Mouse (Mus musculus) urinary bladder, adult 18-20 months (tissue): ENCODE measurements at regions not wholly inside any gene's neighbourhood (a gene's known extent, or its start where the extent isn't known, plus 50 kb on each side); places are given as distances from the start of the nearest gene placed in this dataset.

Source experiments
- DNase-seq, 2 experiments: peaks; one replicate each; pipeline ENCODE4 v3.0.0; 2022; ENCODE audit warnings: low spot score in 2 of 2, mixed read lengths in 2 of 2

DNA sequence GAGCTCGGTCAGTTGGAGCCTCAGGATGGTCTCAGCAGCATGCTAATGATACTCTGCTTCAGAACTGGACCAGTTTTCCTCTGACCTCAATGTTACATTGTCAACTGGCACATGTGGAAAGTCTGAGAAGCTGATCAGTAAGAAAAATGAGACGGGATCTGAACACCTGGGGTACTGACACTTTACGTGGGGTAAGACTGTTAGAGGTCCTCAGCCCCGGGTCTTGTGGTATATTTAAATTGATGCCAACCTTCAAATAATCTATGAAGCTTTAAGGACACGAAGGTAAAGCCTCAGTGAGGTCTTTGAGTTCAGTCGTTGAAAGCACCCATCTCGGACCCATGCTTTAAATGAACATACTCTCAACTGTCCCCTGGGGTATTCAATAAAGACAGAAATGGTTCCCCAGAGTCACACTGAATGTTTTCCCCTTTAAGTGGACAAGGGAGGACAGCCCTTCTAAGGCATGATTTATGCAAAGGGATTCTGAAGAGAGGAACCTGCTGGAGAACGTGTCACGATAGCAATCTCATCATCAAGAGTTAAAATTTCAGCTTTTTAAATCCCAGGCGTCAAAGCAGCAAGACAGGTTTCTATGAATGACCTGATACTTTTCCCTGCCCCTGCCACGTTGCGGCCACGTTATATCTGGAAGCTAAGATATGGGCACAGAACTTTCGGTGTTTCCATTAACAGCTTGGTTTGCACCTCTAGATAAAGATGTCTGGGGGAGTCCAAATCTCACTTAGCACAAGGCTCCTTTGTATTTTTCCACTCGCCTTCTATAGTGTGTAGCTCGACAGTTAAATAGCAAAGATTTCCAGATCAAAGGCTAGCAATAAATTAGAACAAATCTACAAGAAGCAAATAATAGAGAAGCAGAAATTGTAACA lies 76.7 kb upstream of the Atp2b1 start:
- DNase-seq, result no peak

DNA sequence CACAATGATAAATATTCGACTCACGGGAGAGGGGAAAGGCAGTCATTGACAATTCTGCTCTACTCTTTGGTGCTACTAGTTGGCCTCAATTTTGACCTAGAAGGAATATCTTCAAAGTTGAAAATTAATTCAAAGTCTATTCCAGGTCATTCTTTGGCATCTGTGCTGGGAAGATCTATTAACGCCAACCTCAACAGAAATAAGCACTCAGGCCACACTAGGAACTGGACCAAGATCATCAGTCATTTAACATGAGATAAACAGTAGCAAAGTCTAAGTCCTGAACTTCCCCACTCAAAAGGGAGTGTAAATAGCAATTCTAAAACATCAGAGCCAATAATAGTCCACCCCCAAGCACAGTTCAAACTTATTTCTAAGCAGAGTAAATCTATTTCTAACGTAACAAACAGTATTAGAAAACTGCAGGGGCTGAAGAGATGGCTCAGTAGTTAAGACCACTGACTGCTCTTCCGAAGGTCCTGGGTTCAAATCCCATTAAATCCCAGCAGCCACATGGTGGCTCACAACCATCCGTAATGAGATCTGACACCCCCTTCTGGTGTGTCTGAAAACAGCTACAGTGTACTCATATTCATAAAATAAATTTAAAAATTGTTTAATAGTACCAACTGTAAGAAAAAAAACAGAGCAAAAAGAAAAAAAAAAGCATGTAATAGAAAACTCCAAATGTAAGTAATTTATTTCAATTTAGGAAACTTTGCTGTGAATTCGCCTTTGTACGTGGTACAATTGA lies 75.1 kb upstream of the Atp2b1 start:
- DNase-seq, result no peak

DNA sequence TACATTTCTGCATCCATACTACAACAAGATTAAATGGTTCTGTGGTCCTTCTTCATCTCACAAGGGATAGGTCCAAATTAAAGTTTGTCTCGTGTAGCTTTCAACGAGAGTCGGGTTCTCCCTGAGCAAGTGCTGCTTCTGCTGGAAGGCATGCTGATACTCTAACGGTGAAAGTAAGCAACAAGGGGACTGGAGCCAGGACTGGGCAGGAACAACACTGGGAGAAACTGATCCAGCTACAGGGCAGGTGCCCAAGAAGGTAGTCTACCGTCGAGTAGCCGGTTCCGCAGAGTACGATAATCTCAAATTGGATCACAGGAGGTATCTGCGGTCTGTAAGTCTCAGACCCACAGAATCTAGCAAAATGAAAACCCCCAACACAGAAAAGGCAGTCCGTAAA lies 74.2 kb upstream of the Atp2b1 start:
- no peak for DNase-seq

DNA sequence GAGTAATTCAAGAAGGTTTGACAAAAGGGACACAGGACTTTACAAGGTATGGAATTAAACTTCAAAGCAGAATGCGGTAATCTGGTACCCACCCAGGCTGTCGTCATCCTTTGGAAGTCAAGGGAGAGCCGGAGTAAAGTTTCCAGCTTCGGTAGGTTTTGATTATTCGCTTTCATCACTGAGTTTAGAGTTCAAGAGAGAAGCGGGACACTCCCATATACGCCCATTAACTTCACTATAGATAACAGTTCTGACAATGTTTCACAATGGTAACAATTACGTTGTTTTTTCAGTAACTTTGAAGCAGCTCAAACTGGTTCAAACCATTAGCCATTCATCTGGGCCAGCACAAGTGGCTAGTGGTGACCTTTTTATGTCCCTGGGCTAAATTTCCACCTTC lies 73.8 kb upstream of the Atp2b1 start:
- no peak for DNase-seq

DNA sequence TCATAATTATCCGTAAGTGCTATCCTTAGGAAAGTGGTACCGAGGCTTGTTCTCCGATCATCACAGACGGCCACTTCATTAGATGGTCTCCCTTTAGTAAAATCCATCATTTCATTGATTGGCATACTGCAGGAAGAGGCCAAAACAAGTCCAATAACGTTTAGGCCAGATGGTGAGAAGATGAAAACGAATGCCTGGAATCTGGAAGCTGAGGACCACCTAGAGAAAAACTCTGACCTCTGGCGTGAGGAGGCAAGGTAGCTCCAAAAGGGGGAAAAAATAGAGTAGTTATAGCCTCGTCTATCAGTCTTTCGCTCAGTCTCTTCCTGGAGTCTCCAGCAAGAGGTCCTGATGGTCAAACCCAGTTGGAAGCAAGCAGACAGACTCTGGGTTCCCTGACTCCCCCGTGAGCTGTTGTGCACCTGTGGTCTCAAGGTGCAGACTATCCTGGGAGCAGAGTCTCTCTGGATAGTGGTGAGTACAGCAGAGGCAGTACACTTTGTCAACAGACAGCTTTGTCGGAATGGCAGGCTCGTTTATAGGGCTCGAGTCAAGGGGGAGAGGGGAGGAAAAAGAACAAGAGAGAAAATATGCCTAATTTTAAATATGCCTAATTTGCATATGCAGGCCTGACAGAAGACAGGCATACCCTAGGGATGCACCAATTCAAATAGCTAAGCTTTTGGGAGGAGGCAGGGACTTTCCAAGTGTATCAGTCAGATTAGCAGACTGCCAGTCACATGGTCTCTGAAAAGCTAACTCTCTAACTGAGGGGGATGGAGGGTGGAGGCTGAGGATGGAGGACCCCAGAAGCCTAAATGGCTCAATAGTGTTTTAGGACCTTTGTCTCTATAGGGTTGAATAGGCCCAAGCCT lies 73.0 kb upstream of the Atp2b1 start:
- DNase-seq, result no peak

DNA sequence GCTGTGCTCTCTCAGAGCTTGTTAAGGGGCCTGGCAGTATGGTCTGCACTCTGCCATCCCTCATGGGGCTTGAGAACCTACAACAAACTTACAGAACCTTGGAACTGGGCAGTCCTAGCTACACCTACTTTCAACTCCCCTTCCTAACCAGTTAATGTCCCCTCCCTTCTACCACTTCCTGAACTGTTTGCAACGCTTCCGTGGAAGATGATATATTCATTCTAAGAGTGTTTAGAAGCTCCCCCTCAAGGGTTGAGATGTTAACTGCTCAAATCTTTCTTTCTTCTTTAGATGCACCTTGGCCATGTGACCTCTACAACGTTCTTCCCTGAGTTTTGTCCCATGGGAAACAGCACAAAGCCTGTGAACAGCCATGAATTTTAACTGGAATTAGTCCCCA lies 72.3 kb upstream of the Atp2b1 start:
- DNase-seq, result no peak

DNA sequence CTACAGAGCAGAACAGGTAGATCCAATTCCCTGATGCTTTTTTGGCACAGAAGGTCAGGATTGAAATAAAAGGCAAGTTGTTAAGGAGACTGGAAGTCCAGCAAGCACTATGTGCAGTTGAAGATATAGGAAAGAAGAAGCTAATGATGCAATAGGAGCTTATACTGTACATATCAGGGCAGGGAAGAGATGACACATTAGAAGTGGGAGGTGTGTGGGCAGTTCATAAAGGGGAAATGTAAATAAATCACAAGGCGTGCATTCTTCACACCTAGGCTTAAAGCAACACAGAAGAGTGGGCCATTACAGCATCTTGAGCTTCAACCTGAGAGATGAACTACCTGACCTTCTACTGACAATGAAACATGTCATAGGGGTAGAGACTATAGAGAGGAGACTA lies 71.5 kb upstream of the Atp2b1 start:
- no peak for DNase-seq

DNA sequence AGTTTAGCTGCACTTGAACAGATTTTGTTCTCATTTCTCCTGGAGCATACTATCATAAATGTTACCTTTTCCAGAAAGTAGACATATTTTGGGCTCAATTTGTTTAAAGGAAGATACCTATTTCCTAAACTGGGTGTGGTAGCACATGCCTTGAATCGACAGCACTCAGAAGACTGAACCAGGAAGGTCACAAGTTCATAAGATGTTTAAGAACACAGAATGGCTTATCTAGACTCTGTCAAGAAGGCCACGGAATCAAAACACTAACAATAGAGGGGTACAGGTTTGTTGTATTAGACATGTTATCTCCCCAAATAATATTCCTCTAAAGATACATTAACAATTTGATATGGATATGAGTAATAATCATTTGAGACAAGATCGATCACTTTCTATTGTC lies 64.4 kb upstream of the Atp2b1 start:
- DNase-seq, result no peak

DNA sequence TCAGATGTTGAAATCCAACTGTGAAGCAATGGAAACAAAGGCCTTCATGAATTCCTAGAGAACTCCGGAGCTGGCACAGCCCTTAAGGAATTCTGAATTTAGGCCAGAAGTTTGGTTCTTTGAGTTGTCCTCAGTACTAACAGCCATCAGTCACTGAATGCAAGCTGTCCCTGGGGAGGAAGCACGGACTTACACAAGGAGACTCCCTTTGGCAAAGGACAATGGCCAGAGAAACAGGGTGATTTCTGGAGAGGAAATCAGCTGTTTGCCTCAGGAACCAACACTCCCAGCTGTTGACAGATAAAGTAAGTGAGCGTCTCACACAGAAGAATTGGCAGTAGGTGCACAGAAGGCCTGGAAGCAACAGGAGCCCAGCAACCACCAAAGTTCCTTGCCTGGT lies 56.8 kb upstream of the Atp2b1 start:
- DNase-seq, result no peak

DNA sequence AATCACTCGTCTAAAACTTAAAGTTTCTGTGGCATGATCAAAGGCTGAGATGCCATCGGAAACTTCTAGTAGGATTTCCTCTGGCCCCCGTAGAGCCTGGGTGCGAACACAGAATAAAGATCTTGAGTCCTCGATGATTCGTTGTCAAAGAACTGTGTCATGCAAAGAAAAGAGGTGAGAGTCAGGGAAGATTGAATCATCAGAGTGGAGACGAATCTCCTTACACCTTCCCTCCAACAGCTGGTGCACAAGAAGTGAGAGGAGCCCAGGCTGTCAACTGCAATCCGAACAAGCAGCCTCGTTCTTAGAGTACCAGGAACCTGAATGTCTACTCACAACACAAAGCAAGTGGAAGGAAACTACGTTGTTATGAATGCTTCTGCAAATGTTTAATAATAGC lies 52.7 kb upstream of the Atp2b1 start:
- DNase-seq, result no peak

DNA sequence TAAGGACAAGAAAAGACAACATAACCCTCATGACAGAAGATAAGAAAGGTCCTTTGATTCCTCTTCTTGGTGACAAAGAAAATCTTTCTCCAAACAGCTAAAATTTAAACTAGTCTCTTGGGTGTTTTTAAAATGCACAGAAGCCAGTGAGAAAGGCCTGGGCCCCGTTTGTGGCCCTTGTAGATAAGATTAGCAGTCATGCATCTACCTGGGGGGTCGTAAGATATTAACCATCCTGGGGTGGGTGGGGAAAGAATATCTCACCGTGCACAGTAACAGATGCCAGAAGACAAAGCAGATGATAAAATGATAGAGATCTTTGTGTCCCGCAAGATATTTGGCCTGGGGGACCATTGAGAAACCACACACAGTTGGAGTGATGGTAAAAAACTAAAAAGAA lies 51.5 kb upstream of the Atp2b1 start:
- DNase-seq, result no peak

DNA sequence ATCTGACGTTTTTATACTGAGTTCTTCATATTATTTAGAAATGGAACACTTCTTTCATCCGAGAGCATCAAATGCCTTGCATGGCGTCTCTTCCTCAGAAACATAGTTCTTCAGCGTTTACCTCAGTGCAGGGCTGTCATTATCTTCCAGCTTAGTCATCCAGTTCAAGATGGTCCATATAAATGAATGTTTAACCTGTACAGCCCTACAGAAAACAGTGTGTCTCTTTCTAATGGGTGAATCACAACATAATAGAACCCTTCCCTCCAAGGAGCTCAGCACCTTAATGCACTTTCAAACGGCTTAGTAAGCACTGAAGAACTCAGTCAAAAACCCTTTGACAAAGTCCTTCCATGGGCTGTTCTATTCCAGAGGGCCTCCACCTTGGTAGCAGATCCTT lies 49.8 kb upstream of the Atp2b1 start:
- DNase-seq, result no peak
